Mouse (Mus musculus): ENCODE results near the gene Zfp616.

The Zfp616 gene

DNA sequence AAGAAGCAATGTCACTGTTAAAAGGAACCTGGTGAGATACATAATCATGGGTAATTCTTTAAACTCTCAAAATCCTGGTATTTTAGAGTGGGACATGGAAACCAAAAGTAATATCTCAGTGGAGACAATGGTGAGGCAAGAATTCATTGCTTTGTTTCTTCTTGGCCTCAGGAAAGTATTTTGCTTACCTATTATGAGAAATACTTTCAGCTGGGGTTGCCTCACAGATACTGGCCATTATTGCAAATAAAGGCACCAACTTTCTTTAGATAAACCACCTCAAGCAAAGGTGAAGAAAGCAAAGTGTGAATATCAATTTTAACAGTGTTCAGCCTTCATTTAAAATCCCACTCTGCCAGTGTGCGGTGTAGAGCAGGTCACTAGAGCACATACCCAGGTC is at the start of gene Zfp616:
TSS of gene Zfp616 (plus strand) at position 301 of the 400 bp plus-strand sequence.
- no peak for DNase-seq

DNA sequence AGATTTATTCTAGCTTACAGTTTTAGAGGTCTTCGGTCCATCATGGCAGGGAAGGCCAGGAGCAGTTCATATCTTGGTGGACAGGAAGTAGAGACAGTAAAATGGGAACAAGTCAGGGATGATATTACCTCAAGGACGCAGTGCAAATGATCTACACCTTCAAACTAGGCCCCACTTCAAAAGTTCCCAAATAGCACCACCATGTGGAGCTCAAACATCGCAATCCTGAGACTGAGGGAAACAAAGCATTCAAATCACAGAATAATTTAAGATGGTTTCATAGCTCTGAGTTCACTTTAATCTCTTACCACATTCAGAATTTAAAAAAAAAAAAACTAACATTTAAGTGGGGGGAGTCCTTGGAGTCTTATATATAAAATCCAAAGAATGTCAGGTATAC is 18.4 kb upstream of the Zfp616 start:
- peak; percentile 9 for DNase-seq

DNA sequence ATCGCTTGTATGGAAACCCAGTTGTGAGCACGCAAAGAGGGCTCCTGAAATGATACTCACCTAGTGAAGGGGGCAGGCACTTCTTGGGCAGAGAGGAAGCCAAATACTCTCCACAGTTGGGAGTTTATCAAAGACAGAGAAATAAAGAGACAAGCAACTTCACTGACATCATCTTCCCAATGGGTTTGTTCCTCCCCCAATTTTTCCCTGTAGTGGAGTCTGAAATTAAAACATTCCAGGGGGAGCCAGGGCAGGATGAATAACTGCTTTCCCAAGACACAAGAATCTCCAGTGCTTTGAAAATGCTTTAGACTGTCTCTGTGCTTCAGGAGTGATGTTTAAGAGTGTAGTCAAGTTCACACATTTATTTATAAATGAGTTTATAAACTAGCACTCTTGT is 13.3 kb upstream of the Zfp616 start, which contains the start of the genes Olfr139 and Olfr399:
TSS of gene Olfr139 (minus strand) at position 101 of the 400 bp plus-strand sequence.
TSS of gene Olfr399 (minus strand) at position 165 of the 400 bp plus-strand sequence.
- DNase-seq = no peak

GRCm38 (mm10) chr11:74100724-74101123 is 31.0 kb downstream of the Zfp616 start:
- DNase-seq = no peak

- DNase-seq = no peak
Measured at GRCm38 (mm10) chr11:74101507-74101906, 31.8 kb downstream of the Zfp616 start.

- DNase-seq = no peak
Measured at GRCm38 (mm10) chr11:74105066-74105465, 35.3 kb downstream of the Zfp616 start.

DNA sequence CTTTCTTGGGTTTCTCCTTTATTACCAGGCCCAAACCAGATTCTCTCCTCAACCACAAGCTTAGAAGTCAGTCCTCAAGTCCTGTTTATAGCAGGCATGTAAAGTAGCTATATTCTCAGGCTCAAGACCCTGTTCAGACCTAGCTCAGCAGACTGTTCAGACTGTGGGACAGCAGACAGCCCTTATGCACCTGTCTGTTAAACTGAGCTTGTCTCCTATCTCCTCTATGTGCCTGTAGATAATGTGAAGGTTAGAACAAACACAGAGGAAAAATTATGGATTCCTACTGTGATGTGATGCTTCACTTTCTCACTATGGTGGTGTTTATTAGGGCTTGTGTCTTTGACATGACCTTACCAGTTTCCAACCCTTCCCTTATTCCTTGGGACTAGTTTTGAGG is 43.7 kb downstream of the Zfp616 start, which contains the start of gene Olfr401:
TSS of gene Olfr401 (plus strand) at position 301 of the 400 bp plus-strand sequence.
- DNase-seq = no peak
